ENCODE assay signal across 13 mouse cellular contexts in the genomic region with DNA sequence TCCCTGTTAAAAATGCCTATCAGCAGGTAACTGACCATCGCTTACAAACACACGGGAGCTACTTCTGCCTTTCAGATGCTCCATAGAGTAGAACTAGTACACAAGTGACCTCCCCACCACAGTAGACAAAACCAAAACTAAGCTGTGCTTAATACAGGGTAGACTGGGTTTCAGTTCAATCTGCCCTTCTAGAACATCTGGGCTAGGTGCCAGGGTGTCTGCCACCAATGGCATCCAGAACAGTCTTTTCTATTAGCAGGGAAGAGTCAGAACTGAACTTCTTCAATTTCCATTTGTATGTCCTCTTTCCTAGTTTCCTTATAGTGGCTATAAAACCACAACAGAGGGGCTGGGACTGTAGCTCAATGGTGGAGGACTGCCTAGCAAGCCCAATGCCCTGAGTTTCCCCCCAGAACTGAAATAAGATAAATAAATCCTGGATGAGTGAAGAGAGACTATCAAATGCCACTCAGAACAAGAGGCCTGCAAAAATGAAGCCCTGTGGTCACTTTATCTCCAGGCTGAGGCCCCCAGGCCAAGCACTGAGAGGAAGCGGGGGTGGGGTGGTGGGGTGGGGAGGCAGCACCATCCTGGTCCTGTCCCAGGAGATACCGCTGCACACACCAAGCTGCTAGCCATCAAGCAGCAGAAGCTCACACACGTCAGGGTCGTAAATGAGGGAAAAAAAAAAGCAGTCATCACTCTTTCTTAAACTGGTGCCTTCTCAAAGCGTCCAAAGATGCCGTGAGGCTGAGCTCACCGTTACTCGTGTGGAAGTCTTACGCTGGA. TPM values are rescaled to one million over a fixed set of nuclear protein-coding genes. Genes with fewer than 3 reads are reported as not detected.
DNase-seq lines count a peak whose midpoint lies in the region; ATAC-seq and TF ChIP-seq lines count a peak whose summit lies in the region.
"Had no signal": no experiment of that assay in that cellular context is flagged by ENCODE, and none has a peak within 500 bp of the region (broad histone marks: within the 10 kb centered on the region; RNA-seq: fewer than 3 reads in every experiment).

No protein-coding gene starts in this region.

- H3K4me3 ChIP-seq in heart, embryonic 11.5 days (ENCODE audit: low read depth, low read length) = no peak overlapping the region
- no peak overlapping the region for H3K4me3 ChIP-seq in liver, adult 2 months (ENCODE audit: insufficient read depth, low read depth, low read length)
- no peak overlapping the region for H3K4me3 ChIP-seq in stomach, postnatal 0 days (ENCODE audit: low read depth, low read length)
- H3K4me3 ChIP-seq: erythroblast, embryonic 14.5 days; hindbrain, embryonic 13.5 days; limb, embryonic 12.5 days had no signal

- H3K4me2 ChIP-seq in heart, embryonic 11.5 days = peak overlapping the region; percentile 19; the same call in 1 of the 2 replicates
- no peak overlapping the region for H3K4me2 ChIP-seq in stomach, postnatal 0 days (replicated peaks; ENCODE audit: low read depth)
- H3K4me2 ChIP-seq: hindbrain, embryonic 13.5 days; limb, embryonic 12.5 days had no signal

- H3K27ac ChIP-seq in heart, embryonic 11.5 days (ENCODE audit: low read depth, low read length) = peak overlapping the region; percentile 10; the same call in 1 of the 2 replicates
- no peak overlapping the region for H3K27ac ChIP-seq in liver, adult 2 months (replicated peaks; ENCODE audit: insufficient read depth, low read depth, low read length)
- 0 out of 2 replicates have a peak overlapping the region, but pooled peaks have one; percentile 35 for H3K27ac ChIP-seq in stomach, postnatal 0 days (replicated peaks)
- H3K27ac ChIP-seq: hindbrain, embryonic 13.5 days; limb, embryonic 12.5 days had no signal

- TF ChIP-seq EP300 in stomach, postnatal 0 days (optimal IDR thresholded peaks at IDR 0.05) = no peak

- 44% methylated on average over 11 of the region's 11 CpGs for WGBS in heart, embryonic 11.5 days (ENCODE audit: insufficient replicate concordance)
- WGBS in liver, adult 2 months = 90% methylated on average over 11 of the region's 11 CpGs
- 65% methylated on average over 11 of the region's 11 CpGs for WGBS in stomach, postnatal 0 days

- H3K27me3 ChIP-seq in heart, embryonic 11.5 days (ENCODE audit: control insufficient read depth, insufficient read depth, low read length) = no peaks in the 10 kb centered on the region
- H3K27me3 ChIP-seq in liver, adult 2 months (ENCODE audit: control insufficient read depth, insufficient read depth, low read length) = no peaks in the 10 kb centered on the region
- no peaks in the 10 kb centered on the region for H3K27me3 ChIP-seq in stomach, postnatal 0 days (ENCODE audit: control insufficient read depth, insufficient read depth, low read length)
- H3K27me3 ChIP-seq: hindbrain, embryonic 13.5 days; limb, embryonic 12.5 days had no signal

- no peak for ATAC-seq in heart, embryonic 11.5 days (replicated peaks; ENCODE audit: insufficient number of reproducible peaks, low FRiP score, low TSS enrichment)
- no peak for ATAC-seq in stomach, postnatal 0 days (ENCODE audit: low FRiP score, low TSS enrichment)
- ATAC-seq: CD4-positive, CD25-positive, alpha-beta regulatory T cell, adult 4 months had no signal

- peaks cover 11% of the 10 kb centered on the region for H3K4me1 ChIP-seq in heart, embryonic 11.5 days (ENCODE audit: control insufficient read depth, insufficient read depth, low read length)
- no peaks in the 10 kb centered on the region for H3K4me1 ChIP-seq in liver, adult 2 months (ENCODE audit: control insufficient read depth, insufficient read depth, low read length)
- no peaks in the 10 kb centered on the region for H3K4me1 ChIP-seq in stomach, postnatal 0 days (replicated peaks; ENCODE audit: control insufficient read depth, insufficient read depth)

- TF ChIP-seq CTCF in liver, adult 2 months (IDR thresholded peaks at IDR 0.05; ENCODE audit: low read depth, low read length) = no peak
- no peak for TF ChIP-seq CTCF in stomach, postnatal 0 days (IDR thresholded peaks at IDR 0.05; ENCODE audit: low read depth)

- TF ChIP-seq POLR2A in liver, adult 2 months (IDR thresholded peaks at IDR 0.05; ENCODE audit: extremely low read depth, insufficient read depth, low read length) = no peak

- no peaks in the 10 kb centered on the region for H3K9me3 ChIP-seq in heart, embryonic 11.5 days (replicated peaks; ENCODE audit: control insufficient read depth, low read length)
- H3K9me3 ChIP-seq in stomach, postnatal 0 days (ENCODE audit: control insufficient read depth, low read length) = no peaks in the 10 kb centered on the region
- H3K9me3 ChIP-seq: hindbrain, embryonic 13.5 days; limb, embryonic 12.5 days had no signal

- 0 out of 2 replicates have a peak, but pooled peaks cover 3% of the 10 kb centered on the region for H3K36me3 ChIP-seq in heart, embryonic 11.5 days (ENCODE audit: control insufficient read depth, insufficient read depth, low read length)
- H3K36me3 ChIP-seq in liver, adult 2 months (ENCODE audit: control insufficient read depth, insufficient read depth, low read length) = peaks cover 31% of the 10 kb centered on the region
- H3K36me3 ChIP-seq in stomach, postnatal 0 days (ENCODE audit: control insufficient read depth, insufficient read depth, low read length) = peaks cover 7% of the 10 kb centered on the region; the same call in 1 of the 2 replicates

- no peaks in the 10 kb centered on the region for H3K79me2 ChIP-seq in liver, adult 2 months (ENCODE audit: control insufficient read depth, insufficient read depth, low read length)

- no peak for DNase-seq in heart, adult 9 months (ENCODE audit: low spot score in 2 of 2)
- peak; percentile 15 for DNase-seq in ovary, adult 18-20 months (ENCODE audit: low spot score)
- DNase-seq in ovary, postnatal 10 days (ENCODE audit: low spot score) = no peak
- peak; percentile 12 for DNase-seq in liver, adult 2 months (ENCODE audit: extremely low read depth, low read depth, low spot score)
- DNase-seq in stomach, postnatal 0 days (ENCODE audit: low spot score) = no peak
- no peak for DNase-seq in retina, postnatal 1 day
- no peak for DNase-seq in spleen, postnatal 36 days (ENCODE audit: low spot score in 2 of 2)
- DNase-seq: thymus, postnatal 36 days had no signal

- H3K9ac ChIP-seq in heart, embryonic 11.5 days (ENCODE audit: low read depth, low read length) = 0 out of 2 replicates have a peak overlapping the region, but pooled peaks have one; percentile 10
- no peak overlapping the region for H3K9ac ChIP-seq in liver, adult 2 months (ENCODE audit: low read depth, low read length)
- no peak overlapping the region for H3K9ac ChIP-seq in stomach, postnatal 0 days (ENCODE audit: low read length)
- H3K9ac ChIP-seq: hindbrain, embryonic 13.5 days; limb, embryonic 12.5 days had no signal

RNA-seq across cellular contexts. Expression of a gene that starts 35.6 kb away (rescaled TPM):
- polyA plus RNA-seq in heart, embryonic 11.5 days (2014; fragmentation: Nextera tagmentation; extraction: Ambion mirVana) = 242 and 245 TPM in 2 replicates
- 31.3 and 31.7 TPM in 2 replicates for total RNA-seq in liver, adult 2 months (2014; rRNA removed)
- polyA plus RNA-seq in liver, adult 2 months (2012; rRNA removed) = 14.8 and 19.3 TPM in 2 replicates
- 209 and 218 TPM in 2 replicates for polyA plus RNA-seq in stomach, postnatal 0 days (2015; fragmentation: Nextera tagmentation; extraction: Ambion mirVana)

Comparison
In these comparisons a context has a peak if more than half of its experiments do, and no peak if none do; other contexts are left out.
1. DNase-seq: peak in ovary, adult 18-20 months (single experiment) and liver, adult 2 months (single experiment); none in heart, adult 9 months (0 of 2), ovary, postnatal 10 days (single experiment), stomach, postnatal 0 days (single experiment), retina, postnatal 1 day (single experiment) and spleen, postnatal 36 days (0 of 2).
2. RNA of a gene that starts 35.6 kb away (polyA plus RNA-seq): 242 to 245 TPM in heart, embryonic 11.5 days and 209 to 218 TPM in stomach, postnatal 0 days; 14.8 to 19.3 TPM in liver, adult 2 months; every median in the first group is over 10 times any median in the second.